Mouse (Mus musculus): Measurements from ENCODE around the gene Ptgs1.

GRCm38 (mm10) chr2:36223436-36223835 lies 6.8 kb upstream of the Ptgs1 start:
- TF ChIP-seq CTCF (IDR thresholded peaks at IDR 0.05; ENCODE audit: control insufficient read depth, insufficient read depth, insufficient replicate concordance, low read depth, low read length) = no peak
- no peak for TF ChIP-seq POLR2A (IDR thresholded peaks at IDR 0.05; ENCODE audit: control insufficient read depth, low read depth, low read length)

Data from testis, adult 2 months (tissue).